Mouse (Mus musculus) regulatory T cell (primary cell): ENCODE data around the gene Egln1.

ENCODE experiments used
- in situ Hi-C: fragments of 300-600 bp; cut with MboI, MseI; formaldehyde crosslinking; loops from one replicate; pipeline ENCODE4 v1.15.1; 2025; ENCODE audit warnings: high pct_unique_total_duplicates

Gene Egln1

DNA sequence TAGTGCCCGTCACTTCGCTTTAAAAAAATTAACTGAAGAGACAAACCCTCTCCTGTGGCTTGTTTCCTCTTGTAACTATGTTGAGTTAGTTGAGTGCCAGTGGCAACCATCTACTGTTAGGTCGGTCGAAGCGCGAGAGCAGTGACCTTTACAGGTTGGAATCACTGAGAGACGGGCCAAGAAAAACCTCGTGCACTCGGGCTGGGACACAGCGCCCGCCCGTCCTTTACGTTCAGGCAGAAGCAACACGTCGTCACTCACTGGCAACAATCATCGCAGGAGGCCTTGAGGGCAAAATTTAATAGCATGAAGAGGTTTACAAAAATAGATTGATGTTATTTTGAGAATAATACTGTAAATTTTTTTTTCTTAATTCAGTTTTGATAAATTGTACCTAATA is 39.2 kb downstream of the Egln1 start:
- in situ Hi-C loops = no loop called here

- in situ Hi-C loops = no loop called here
Measured at GRCm38 (mm10) chr8:124905482-124905881, 43.6 kb downstream of the Egln1 start.

DNA sequence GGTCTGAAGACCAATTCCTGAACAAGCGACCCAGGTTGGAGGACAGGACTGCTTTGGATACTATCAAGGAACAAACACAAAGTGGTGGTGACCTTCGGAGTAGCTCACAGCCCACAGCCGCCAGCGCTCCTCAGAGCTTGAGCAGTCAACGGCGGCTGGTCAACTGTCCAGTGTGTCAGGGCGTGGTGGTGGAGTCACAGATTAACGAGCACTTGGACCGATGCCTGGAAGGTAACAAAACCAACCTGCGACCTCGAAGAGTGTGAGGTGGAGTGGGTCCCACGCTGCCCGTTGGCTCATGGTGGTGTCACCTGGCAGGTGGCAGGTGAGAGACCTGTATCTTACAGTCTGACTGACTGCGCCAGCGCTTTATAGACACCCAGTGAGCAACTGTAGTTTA is 45.9 kb downstream of the Egln1 start:
- in situ Hi-C loops = no loop called here

- in situ Hi-C loops = no loop called here
Measured at GRCm38 (mm10) chr8:124898251-124898905, 50.7 kb downstream of the Egln1 start.

GRCm38 (mm10) chr8:124897386-124898250 is 51.5 kb downstream of the Egln1 start, which contains the start of the genes Exoc8 and Sprtn:
Gene Exoc8, minus strand, starts transcription at chr8:124897705.
Gene Sprtn, plus strand, starts transcription at chr8:124897886.
- in situ Hi-C loops = no loop called here

DNA sequence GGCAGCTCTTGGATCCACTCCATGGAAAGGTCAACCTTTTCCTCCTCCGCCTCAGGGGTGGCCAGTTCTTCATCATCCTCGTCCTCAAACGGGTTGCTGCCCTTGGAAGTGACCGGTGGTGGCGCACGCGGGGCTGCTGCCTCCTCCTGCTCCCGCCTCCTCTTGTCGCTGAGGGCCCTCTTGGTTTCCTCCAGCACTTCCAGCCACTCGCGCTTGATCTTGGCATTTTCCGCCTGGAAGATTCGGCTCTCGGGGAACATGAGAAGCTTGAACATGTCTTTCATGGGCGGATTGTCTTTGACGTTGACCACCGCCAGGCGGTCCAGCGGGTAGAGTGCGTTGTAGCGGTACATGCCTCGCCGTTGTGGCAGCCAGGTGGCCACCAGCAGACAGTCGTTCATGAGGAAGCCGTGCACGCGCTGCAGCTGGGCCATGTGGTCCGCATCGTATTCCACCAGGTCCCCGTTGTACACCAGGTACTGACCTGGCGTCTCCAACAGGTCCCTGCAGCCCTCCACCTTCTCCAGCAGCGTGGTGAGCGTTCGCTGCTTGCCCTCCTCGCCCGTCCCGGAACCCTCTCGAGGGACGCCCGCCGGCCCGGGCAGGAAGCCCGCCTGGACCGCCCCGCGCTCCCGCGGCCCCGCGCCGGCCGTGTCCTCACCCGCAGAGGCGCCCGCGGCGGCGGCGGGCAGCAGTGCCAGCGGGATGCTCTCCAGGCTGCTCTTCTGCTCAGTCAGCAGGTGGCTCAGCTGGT is 52.3 kb downstream of the Egln1 start:
- in situ Hi-C loops = no loop called here

DNA sequence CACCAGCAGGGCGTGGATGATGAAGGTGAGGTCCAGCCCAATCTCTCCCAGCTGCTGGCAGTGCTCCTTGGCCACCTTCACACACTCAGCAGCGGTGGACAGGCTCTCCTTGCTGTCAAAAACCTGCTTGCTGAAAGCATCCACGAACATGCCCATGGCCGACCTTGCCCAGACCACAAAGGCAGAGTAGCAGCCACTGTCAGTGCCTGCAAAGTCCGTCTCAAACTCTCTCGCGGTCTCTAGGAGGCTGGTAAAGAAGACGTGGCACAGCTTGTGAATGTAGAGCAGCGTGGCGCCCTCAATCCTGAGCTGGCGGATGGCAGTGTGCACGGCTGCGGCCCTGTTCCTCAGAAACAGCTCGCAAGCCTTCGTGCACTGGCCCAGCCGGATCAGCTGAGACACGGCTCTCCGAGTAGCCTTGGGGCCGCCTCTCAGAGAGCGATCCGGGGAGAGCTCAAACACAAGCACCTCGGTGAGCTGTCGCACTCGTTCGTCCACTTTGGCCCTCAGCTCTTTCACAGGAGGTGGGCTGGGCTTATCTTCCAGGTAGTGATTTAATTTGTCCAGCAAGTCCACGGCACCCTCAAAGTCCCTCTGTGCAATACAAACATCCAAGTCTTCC is 53.0 kb downstream of the Egln1 start:
- in situ Hi-C loops = no loop called here

- in situ Hi-C loops = no loop called here
Measured at GRCm38 (mm10) chr8:124892596-124892995, 56.5 kb downstream of the Egln1 start.

DNA sequence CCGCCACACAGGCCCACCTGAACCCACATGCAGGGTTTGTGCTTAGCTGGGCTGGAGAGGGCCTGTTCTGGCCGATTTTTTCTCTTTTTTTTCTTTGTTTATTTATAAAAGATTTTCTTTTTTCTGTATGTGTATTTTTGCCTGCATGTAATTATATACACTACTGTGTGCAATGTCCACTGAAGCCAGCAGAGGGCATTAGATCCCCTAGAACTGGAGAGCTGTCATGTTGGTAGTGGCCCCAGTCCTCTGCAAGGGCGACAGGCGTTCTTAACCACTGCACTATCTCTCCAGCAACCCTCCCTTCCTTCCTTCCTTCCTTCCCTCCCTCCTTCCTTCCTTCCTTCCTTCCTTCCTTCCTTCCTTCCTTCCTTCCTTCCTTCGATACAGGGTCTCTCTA is 60.7 kb downstream of the Egln1 start:
- in situ Hi-C loops = no loop called here

GRCm38 (mm10) chr8:124878946-124879526 is 70.1 kb downstream of the Egln1 start:
- in situ Hi-C loops = no loop called here

GRCm38 (mm10) chr8:124878141-124878540 is 71.0 kb downstream of the Egln1 start:
- in situ Hi-C loops = no loop called here

DNA sequence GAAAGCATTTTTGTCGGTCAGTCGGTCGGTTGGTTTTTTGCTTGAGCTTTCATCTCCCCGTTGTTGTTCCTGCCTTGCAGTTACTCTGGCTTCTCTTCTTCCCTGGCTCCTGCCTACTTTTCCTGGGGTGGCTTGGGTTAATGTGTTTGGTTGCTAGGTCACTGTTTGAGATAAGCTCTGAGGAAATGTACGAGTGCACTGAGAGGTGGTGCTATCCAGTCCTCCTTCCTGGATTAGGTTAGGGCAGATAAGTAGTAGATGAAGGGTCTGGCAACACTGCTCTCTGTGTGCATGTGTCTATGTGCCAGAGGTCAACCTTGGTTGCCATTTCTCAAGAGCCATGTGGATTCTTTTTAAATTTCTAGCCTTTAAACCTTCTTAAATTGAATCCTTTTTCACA is 76.4 kb downstream of the Egln1 start:
- in situ Hi-C loops = no loop called here

DNA sequence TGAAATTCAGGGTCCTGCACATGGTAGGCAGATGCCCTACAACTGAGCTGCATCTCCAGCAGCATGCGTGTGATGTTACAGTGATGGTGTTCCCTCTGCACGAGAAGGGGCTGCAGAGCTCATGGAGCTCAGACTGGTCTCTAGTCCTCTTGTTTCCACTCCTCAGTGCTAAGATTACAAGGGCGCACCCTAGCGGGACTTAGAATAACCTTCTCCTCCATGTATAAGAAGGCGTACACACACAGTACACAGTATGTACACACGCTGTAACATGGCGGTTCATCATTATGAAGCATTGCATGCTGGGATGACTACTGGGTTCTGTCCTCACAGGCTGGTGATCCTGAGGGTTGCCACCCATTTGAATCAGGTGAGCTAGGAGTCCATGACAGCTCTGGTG is 77.0 kb downstream of the Egln1 start:
- in situ Hi-C loops = no loop called here

GRCm38 (mm10) chr8:124871474-124871873 is 77.7 kb downstream of the Egln1 start:
- in situ Hi-C loops = no loop called here

- in situ Hi-C loops = no loop called here
Measured at GRCm38 (mm10) chr8:124869708-124870107, 79.4 kb downstream of the Egln1 start.

DNA sequence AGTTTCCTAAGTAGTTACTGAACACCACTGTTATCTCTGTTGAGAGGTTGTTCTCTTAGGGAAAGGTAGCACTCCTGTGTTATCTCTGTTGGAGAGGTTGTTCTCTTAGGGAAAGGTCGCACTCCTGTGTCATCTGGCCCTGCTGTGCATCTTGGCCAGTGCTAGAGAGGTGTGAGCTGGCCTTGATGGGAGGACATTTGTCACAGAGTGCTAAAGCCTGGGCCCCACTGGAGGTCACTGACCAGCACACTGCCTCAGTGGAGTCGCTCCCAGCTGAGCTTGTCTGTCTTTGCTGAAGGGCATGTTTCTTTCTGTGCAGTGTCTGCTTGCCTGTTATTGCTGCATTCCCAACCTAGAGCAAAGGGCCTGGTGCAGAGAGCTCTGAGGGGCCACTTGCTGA is 82.0 kb downstream of the Egln1 start:
- in situ Hi-C loops = no loop called here

GRCm38 (mm10) chr8:124866669-124867068 is 82.5 kb downstream of the Egln1 start:
- in situ Hi-C loops = no loop called here

GRCm38 (mm10) chr8:124863729-124864128 is 85.4 kb downstream of the Egln1 start:
- in situ Hi-C loops = loop anchor here (5.0 kb wide), 1 partner anchor 141 kb away; the partner anchor contains the start of genes Arv1 and Ttc13

GRCm38 (mm10) chr8:124863163-124863677 is 85.9 kb downstream of the Egln1 start:
- in situ Hi-C loops = loop anchor here (5.0 kb wide), 1 partner anchor 141 kb away; the partner anchor contains the start of genes Arv1 and Ttc13

DNA sequence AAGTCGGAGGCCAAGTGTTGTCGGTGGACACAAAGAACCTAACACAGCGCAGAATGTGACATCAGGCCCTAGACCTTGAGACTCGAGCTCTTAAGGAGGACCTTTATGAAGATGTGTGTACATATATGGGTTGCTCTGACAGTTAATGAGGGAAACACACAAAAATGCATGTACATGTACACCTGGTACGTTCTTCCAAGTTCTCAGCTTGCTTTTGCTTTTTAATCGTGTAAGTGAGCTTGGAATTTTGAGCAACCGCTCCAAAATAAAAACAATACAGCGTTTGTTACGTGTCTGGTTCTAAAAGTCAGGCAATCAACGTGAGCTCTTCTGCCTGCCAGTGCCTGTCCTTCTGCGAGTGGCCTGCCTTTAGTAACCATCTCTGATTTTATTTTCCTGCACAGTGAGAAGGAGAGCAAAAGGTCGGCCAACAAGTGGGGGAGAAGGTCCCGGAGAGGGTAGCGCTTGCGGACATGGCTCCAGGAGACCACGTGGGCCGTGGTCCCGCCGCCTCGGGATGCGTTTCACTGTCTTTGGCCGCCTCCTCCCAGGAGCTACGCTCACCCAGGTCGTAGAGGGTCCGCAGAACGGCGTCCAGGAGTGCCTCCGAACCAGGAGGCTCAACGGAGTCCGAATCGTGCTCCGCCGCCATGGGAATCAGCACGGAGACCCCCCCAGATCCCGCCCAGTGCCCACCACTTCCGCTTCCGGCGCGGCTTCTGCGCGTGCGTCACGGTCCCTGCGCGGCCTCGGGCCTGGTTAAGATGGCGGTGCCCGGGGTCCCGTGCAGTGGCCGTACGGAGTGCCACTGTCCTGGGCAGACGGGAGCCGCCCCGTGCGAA is 86.6 kb downstream of the Egln1 start, which contains the start of the genes Gnpat and 2810004N23Rik:
Gene Gnpat (plus strand): TSS at position 713 of the 842 bp plus-strand sequence.
Gene 2810004N23Rik (minus strand): TSS at position 800 of the 842 bp plus-strand sequence.
- in situ Hi-C loops = loop anchor here (5.0 kb wide), 1 partner anchor 140 kb away; the partner anchor contains the start of genes Arv1 and Ttc13
